Mouse (Mus musculus) frontal cortex, postnatal 36 days (tissue): Measurements from ENCODE around the gene Rnps1.
"Not testable (repeated sequence)": the region's sequence is repeated elsewhere in the genome, so short reads cannot be mapped to it uniquely, and the experiment has no call there.

Source experiments
- DNase-seq, 2 experiments: peaks; one replicate each; pipeline ENCODE4 v3.0.0; 2022; ENCODE audit warnings: low spot score in 2 of 2

The Rnps1 gene

GRCm38 (mm10) chr17:24414230-24414976, at the start of gene Rnps1:
Rnps1 (plus strand) TSS chr17:24414565.
- DNase-seq = peak; percentile 91 to 94

GRCm38 (mm10) chr17:24365863-24366262, 48.5 kb upstream of the Rnps1 start:
- DNase-seq = no peak

DNA sequence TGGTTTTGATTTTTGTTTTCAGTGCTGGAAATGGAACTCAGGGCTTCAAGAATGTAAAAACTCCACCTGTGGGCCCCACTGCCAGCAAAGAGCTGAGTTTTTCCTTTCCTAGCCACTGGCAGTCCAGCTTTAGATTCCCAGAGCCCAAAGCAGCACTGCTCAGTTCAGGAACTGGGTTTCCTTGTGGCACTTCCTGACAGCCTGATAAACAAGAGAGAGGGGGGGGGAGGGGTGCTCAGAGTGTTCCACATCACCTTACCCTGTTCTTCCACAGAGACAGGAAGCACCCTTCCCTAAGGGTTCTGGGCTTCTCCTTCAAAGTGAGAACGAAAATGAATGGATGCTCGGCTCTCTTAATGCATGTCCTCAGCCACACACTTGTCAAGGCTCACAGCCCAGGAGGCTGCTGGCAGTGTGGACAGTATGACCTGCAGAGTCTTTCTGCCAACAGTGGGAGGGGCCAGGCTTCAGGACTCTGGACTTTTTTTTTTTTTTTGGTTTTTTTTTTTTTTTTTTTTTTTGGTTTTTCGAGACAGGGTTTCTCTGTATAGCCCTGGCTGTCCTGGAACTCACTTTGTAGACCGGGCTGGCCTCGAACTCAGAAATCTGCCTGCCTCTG, 39.2 kb upstream of the Rnps1 start:
- DNase-seq = no peak

DNA sequence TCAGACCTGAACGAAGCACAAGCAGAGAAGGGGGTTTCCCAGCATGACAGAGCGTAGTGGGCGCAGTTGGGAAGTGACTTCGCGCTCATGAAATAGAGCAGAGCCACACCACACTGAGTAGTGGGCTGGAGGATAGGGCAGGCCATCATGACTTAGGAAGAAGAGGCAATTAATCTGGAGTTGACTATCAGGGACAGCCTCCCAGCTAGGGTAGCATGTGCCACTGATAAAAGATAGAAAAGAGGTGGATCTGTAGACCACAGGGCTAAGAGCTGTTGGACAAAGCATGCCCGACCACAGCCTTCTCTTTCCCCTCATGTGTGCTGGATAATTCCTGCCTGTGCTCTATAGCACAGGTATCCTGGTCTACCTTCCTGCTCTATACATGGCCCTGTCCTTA, 38.5 kb upstream of the Rnps1 start:
- DNase-seq = no peak

DNA sequence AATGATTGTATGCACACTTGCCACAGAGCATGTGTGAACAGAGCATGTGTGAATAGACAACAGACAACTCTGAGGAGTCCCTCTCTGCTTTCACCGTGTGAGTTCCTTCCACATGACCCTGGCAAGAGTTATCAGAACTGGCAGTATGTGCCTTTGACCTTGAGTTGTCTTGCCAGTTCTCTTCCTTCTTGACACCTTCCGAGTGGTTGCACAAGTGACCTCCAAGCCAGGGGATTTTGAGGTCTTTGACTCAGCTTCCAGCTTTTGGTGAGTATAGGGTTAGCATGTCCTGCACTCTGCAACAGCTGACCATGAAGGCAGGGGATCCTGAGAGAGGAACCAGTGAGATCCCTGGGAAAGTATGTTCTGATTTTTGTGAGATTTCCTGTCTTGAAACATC, 35.9 kb upstream of the Rnps1 start:
- DNase-seq = no peak

DNA sequence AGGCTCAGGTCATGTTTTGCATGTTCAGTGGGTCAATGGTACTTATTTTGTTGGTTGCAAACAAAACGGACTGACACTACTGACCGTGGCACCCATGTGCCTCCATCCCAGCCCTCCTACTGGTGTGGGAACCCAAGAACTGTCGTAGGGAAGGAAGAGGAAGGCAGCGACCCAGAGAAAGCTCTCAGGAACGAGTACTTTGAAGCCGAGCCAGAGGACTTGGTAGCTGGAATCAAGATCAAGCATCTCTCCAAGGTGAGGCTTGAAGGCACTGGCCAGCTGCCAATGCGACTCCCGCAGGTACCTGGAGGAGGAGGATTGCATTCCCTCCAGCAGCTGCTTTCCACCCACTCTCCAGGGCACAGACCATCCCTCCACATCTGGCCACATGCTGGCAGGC, 30.6 kb upstream of the Rnps1 start:
- no peak for DNase-seq

DNA sequence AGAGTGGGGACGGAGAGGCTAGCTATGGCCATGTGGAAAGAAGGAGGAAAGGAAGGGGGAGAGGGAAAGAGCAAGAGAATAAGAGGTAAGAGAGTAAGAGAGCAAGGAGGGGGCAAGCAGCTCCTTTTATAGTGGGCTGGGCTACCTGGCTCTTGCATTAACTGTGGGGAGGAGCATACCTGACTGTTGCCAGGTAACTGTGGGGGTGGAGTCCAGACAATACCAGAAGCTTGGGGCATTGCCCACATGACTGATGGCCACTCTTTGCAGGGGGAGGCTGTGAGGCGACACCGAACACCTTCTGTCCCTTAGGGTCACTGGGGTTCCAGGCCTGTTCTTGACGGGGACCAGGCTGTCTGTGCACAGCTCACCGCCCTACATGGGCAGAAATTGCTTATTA, 25.7 kb upstream of the Rnps1 start:
- DNase-seq = no peak

- peak in 1 of 2 experiments; percentile 47 for DNase-seq
Measured at GRCm38 (mm10) chr17:24389865-24390264, 24.5 kb upstream of the Rnps1 start.

- DNase-seq = no peak
Measured at GRCm38 (mm10) chr17:24391149-24391548, 23.2 kb upstream of the Rnps1 start.

DNA sequence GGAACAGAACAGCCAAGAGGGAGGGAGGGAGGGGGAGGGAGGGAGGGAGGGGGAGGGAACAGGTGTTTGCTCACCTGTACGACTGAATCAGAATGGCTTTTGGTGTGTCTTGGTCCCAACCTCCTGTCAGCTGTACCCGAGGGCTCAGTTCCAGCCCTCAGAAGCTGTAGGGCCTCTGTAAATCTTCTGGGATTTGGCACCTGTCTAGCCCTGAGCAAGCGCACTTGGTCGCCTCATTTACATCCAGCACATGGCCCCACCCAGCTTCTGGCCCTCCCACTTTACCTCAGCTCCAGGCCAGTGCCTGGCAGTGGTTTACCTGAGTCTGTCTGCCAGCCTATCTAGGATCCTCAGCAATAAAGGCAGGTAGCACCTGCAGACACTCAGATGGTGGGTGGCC, 20.8 kb upstream of the Rnps1 start:
- DNase-seq = no peak

- DNase-seq = no peak
Measured at GRCm38 (mm10) chr17:24394456-24394855, 19.9 kb upstream of the Rnps1 start.

- no peak for DNase-seq
Measured at GRCm38 (mm10) chr17:24402371-24402770, 12.0 kb upstream of the Rnps1 start.

DNA sequence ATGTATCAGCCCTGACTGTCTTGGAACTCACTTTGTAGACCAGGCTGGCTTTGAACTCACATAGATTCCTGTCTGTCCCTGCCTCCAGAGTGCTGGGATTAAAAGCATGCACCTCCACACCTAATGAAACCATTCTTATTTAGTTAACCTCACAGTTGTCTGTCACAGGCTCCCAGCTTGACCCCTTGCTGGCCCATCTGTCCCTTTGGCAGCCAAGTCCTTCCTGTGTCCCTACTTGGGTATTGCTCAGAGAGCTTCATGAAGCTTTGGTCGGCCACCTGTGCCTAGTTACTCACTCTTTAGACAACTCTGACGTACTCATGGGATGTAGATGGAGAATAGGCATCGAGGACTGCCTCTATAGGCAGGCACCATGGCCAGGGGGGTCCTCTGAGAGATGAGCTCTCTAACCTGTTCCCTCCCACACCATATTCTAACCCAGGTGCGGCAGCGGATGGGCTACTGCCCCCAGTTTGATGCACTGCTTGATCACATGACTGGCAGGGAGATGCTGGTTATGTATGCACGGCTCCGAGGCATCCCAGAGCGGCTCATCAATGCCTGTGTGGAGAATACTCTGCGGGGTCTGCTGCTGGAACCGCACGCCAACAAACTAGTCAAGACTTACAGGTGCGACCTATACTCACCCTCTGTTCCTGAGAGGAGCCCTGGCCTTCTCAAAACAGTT, 7.1 kb upstream of the Rnps1 start:
- no peak for DNase-seq

GRCm38 (mm10) chr17:24413557-24414211, 681 bp upstream of the Rnps1 start:
- no peak for DNase-seq

DNA sequence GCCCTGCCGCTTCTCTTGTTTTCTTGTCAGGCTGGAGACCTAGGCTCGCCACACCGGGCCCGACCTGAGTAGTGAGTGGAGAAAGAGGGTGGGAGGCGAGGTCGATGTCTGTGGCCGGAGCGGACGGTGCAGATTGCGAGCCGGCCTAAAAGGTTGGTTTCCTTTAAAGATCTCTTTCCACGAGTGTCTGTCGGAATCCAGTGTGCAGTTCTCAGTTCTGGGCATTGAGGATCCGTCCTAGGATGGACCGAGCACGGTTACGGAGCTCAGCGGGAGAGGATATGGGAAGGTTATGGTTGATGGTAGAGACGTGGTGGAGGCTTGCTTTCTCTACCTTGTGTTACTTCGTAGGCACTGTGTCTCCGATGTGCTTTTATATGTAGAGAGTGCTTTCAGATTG, 646 bp downstream of the Rnps1 start:
- DNase-seq = no peak

- no peak for DNase-seq
Measured at GRCm38 (mm10) chr17:24416051-24416652, 1.8 kb downstream of the Rnps1 start.

DNA sequence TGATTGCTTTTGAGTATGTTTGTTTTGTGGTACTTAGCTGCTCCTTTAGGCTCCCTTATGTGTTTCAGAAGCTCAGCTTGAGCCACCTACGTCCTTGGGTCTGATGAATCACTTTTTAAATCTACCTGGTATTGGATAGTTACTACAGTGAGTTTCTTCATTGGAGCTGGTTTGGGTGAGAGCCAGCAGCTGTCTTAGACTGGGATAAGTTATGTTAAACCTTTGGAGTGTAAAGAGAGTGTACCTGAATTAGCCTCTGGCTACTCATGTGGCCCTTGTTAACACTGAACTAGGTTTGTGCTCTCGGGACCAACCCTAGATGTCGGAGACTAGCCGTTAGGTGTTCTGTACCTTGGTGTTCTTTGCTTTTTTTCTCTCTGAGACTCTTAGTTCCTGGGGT, 8.7 kb downstream of the Rnps1 start:
- no peak for DNase-seq

GRCm38 (mm10) chr17:24424489-24424888, 10.1 kb downstream of the Rnps1 start:
- no peak for DNase-seq

DNA sequence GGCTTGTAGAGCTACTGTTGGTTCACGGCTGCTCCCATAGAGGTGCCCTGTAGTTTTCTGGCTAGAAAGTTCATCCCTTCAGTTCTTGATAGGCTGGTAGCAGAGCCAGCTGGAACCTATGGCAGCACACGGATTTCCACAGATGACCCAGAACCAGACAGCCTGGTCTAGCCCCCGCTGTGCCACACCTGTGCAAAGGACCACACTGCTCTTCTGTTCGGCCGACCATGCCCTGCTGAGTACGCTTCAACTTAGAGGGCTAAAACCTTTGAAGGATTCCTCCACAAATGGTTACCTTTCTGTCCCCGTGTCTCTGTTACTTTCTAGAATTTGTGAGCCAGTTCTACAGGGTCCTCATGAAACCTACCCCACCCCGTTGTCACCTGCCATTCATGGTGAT, 11.0 kb downstream of the Rnps1 start:
- DNase-seq = not testable (repeated sequence)

DNA sequence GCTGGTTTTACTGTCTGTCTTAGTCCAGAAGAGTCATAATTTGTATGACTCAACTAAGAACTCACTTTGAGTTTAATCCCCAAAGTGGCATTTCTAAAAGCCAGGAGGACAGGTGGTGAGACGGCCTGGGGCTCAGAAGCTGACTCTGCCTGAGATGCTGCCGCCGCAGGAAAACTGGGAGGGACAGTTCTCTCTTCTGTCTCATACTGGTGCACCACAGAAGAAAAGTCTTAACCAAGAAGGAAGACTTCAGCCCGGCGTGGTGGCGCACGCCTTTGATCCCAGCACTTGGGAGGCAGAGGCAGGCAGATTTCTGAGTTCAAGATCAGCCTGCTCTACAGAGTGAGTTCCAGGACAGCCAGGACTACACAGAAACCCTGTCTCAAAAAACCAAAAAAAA, 11.5 kb downstream of the Rnps1 start:
- DNase-seq = no peak

- peak; percentile 87 to 89 for DNase-seq
Measured at GRCm38 (mm10) chr17:24426471-24427169, 12.3 kb downstream of the Rnps1 start, which contains the start of gene Eci1. Eci1 (plus strand) TSS chr17:24426641.
